Mouse (Mus musculus) embryo, embryonic 10 days (tissue): ENCODE data around the gene Rpsa.

Source experiments
- DNase-seq: peaks from one replicate; pipeline ENCODE4 v3.0.0-alpha.2; 2015; ENCODE audit warnings: low spot score

Gene Rpsa

DNA sequence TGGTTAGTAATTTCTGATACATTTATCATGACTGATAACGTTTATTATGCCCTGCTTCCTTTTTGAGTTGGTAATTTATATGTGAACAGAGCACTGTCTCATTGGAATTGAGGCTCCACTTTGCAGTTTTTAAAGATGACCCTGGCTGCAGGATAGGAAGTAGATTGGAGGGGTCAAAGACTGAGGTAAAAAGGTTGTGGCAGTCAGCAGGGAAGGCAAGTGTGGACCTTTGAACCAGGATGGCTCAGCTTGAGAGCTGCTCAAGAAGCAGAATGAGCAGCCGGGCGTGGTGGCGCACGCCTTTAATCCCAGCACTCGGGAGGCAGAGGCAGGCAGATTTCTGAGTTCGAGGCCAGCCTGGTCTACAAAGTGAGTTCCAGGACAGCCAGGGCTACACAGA lies 14.0 kb upstream of the Rpsa start:
- no peak for DNase-seq

- no peak for DNase-seq
Measured at GRCm38 (mm10) chr9:120114051-120114788, 13.3 kb upstream of the Rpsa start.

DNA sequence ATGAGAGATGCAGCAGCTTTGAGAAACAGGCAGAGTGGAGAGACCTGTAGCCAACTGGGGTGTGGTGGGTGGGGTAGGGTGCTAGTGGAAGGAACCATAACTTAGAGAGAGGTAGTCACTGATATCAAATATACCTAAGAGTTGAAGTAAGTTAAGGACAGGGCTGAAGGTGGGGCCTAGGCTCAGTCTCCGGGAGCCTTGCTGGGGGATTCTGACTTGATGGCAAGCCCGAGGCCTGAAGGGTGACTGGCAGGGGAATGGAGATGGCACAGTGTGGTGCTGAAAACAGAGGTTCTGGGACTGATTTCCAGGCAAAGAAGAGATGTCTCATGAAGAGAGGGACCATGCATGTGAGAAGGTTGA lies 12.7 kb upstream of the Rpsa start:
- DNase-seq = no peak

DNA sequence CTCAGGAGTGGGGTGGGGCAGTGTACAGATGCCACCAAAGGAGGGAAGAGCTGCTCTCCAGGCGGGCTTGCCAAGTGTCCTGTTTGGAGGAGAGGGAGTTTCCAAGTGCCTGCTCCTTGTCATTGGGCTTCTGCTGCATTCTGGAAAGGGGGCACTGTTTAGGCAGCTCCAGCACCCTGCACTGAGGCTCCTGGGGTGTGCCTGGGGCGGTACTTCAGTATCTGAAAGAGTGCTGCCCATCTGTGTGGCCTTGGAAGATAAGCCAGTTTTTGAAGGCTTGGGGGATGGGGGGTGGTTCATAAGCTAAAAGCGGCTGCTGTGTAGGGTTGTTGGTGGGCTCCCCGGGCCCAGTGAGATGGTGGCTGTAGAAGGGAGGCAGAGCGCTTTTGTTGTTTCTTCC lies 11.9 kb upstream of the Rpsa start:
- no peak for DNase-seq

- DNase-seq = no peak
Measured at GRCm38 (mm10) chr9:120116184-120116624, 11.3 kb upstream of the Rpsa start.

GRCm38 (mm10) chr9:120118212-120118611 lies 9.3 kb upstream of the Rpsa start:
- DNase-seq = no peak

GRCm38 (mm10) chr9:120120503-120120902 lies 7.0 kb upstream of the Rpsa start:
- no peak for DNase-seq

- no peak for DNase-seq
Measured at GRCm38 (mm10) chr9:120126868-120127267, 621 bp upstream of the Rpsa start.

DNA sequence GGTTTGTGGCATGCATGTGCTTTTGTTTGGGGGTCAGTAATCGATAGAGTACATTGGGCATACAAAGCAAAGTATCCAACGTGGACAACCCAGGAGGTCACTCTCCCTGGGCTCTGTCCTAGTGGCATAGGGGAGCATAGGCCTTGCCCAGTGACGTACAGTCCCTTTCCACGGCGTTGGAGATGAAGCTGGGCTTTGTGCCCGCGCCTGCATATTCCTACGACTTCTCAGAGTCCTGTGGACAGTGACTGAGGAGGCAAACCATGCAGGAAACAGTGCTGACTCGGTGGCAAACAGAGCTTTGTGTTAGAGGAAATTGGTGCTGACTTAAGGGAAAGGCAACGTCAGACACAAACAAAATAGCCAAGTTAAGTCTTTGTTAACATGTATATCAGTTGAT lies 1.8 kb downstream of the Rpsa start:
- no peak for DNase-seq

DNA sequence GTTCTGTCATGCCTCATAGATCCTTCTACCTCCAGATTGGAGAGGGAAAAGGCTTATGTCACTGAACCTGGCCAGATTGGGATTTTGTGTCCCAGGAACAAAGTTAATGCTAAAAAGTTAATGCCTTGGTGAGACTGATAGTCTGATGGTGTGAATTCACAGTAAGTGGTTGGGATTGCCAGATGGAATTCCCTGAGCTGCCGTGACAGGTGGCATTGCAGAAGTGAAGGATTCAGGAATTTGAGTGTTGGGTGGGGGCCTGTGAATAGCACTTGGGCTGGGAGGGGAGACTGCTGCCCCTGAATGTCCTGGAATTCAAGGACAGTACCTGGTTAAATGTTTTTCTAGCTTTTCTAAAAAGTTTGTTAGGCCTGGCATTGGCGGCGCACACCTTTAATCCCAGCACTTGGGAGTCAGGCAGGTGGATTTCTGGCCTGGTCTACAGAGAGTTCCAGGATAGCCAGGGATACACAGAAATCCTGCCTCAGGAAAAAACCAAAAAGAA lies 4.3 kb downstream of the Rpsa start:
- no peak for DNase-seq

- DNase-seq = peak; percentile 49
Measured at GRCm38 (mm10) chr9:120132980-120133754, 5.7 kb downstream of the Rpsa start.

- DNase-seq = no peak
Measured at GRCm38 (mm10) chr9:120133755-120134475, 6.4 kb downstream of the Rpsa start.

DNA sequence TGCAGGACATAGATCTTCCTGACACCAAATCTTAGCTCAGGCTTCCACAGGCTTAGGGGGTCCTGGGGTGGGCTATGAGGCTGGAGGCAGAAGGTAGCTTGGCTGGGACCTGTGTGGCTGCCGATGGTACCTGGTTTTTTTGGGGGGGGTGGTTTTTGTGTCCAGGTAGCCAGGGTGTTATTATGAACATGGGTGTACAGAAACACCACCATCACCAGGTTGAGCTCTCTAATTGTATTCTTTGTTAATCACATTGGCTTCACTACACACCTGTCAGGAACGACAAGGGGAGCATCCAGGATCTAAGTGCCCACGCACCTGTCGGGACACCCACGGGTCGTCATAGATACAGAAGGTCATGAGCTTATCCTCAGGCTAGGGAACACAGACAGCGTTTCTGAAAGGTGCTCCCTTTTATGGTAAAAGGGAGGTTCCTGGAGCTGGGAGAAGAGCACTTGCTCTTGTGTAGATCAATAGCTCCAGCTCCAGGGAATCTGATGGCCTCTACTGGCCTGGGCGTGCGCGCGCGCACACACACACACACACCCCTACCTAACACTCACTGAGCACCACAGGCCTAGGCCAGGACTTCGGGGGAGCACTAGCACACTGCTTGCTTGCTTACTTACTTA lies 7.2 kb downstream of the Rpsa start:
- DNase-seq = no peak

- no peak for DNase-seq
Measured at GRCm38 (mm10) chr9:120135454-120135853, 8.0 kb downstream of the Rpsa start.

GRCm38 (mm10) chr9:120140652-120141051 lies 13.2 kb downstream of the Rpsa start:
- DNase-seq = peak; percentile 90

DNA sequence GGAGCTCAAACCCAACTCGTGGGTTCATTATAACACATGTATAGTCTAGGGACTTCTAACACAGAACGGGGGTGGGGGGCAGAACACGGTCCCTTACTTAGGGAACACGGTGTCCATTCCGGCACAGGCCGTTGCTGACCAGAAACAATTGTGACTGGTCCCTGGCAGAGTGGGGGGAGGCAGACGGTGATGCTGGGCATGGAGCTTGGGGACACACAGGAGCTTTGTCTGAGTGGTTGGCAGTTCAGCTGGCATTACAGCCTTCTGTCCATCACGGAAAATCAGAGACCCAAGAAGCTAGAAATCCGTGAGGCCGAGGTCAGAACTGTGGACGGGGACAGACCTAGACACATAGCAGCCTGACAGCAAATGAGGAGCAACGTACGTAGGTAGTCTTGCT lies 17.0 kb downstream of the Rpsa start:
- no peak for DNase-seq

- DNase-seq = no peak
Measured at GRCm38 (mm10) chr9:120149222-120149828, 21.8 kb downstream of the Rpsa start, which contains the start of gene Mobp. Gene Mobp, plus strand, starts transcription at chr9:120149707.

DNA sequence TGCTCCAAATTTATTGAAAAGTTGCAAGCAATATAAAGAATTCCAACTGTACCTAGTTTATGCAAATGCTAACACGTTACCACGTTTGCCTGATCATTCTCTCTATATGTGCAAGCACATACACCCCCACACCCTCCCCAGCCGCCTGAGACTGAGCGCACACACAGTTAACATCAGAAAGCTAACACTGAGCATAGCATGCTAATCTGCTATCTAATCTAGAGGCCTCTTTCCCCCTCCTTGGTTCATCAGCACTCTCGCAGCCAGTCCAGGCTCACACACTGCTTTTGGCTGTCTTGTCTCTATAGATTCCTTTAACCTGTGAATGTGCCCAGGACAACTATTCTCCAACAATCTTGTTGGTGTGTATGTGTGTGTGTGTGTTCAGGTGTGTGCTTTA lies 23.7 kb downstream of the Rpsa start:
- DNase-seq = no peak

GRCm38 (mm10) chr9:120151906-120152399 lies 24.5 kb downstream of the Rpsa start:
- DNase-seq = no peak

- no peak for DNase-seq
Measured at GRCm38 (mm10) chr9:120158047-120158446, 30.6 kb downstream of the Rpsa start.

- DNase-seq = no peak
Measured at GRCm38 (mm10) chr9:120163862-120164261, 36.4 kb downstream of the Rpsa start.
